Mouse (Mus musculus): ENCODE measurements at regions not wholly inside any gene's neighbourhood (a gene's known extent, or its start where the extent isn't known, plus 50 kb on each side); places are given as distances from the start of the nearest gene placed in this dataset.

- DNase-seq: no peak
Measured at GRCm38 (mm10) chr9:47441155-47441554, 88.8 kb upstream of the Cadm1 start.

DNA sequence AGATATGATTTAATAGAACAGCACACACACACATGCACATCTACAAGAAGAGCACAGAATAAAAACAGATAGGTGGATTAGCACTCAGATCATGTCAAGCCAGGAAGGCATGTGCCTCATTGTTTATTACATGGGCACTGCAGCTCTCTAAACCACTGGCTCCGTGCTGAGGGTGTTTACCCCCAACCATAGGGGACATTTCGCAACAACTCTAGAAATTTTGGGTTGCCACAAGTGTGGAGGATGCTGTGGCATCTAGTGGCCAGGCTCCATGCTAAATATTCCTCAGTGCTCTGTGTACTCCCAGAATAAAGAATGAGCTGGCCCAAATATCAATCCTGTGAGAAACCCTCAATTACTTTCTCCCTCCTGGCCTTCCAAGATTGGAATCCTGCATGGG lies 85.8 kb upstream of the Cadm1 start:
- no peak for DNase-seq

- no peak for DNase-seq
Measured at GRCm38 (mm10) chr9:47444752-47445151, 85.2 kb upstream of the Cadm1 start.

DNA sequence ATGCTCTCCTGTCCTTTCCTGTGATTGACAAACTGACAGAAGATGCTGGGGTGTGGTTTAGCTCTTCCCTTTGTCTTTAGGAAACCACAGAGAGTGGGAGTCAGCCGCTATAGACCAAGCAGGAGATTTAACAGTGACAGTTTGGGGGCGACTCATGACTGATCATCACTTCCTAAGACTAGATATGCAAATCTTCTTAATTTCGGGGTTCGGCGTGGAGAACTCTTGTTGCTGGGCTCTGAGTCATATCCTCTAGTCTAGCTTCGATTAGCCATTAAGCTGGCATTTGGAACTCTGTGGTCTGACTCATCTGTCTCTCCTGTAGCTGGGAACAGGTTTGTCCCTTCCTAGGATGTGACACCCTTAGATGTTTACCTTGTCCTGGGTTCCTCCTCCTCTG lies 84.6 kb upstream of the Cadm1 start:
- DNase-seq: no peak

- no peak for DNase-seq
Measured at GRCm38 (mm10) chr9:47452752-47453151, 77.2 kb upstream of the Cadm1 start.

GRCm38 (mm10) chr9:47458721-47459418 lies 71.1 kb upstream of the Cadm1 start:
- peak; percentile 9 to 24 for DNase-seq

DNA sequence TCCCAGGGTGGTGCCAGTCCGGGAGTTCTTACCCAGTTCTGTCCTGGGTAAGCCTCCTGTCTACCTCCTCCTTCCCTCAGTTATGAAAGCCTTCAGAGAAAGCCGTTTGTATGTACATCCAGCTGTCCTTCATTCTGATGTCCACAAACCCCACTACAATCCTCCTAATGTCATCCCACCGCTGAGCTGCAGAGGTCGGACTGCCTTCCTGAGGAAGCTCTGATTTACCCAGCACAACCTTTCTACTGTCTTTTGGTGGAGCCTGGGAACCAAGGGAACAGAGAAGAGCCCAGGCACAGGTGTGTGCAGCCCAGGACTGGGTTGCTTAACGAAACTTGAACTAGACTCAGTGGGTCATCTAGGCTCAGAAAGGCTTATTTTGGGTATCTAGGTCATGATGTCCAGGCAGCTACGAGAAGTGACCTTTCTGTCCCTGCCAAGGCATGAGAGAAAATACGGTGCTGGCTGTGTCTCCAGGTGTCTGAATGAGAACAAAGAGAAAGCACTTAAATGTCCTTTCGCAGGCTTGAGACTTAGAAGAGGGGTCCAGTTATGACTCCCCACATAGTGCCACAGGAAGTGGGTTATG lies 70.4 kb upstream of the Cadm1 start:
- DNase-seq: no peak

- no peak for DNase-seq
Measured at GRCm38 (mm10) chr9:47460241-47460640, 69.7 kb upstream of the Cadm1 start.

- no peak for DNase-seq
Measured at GRCm38 (mm10) chr9:47461915-47462314, 68.1 kb upstream of the Cadm1 start.

DNA sequence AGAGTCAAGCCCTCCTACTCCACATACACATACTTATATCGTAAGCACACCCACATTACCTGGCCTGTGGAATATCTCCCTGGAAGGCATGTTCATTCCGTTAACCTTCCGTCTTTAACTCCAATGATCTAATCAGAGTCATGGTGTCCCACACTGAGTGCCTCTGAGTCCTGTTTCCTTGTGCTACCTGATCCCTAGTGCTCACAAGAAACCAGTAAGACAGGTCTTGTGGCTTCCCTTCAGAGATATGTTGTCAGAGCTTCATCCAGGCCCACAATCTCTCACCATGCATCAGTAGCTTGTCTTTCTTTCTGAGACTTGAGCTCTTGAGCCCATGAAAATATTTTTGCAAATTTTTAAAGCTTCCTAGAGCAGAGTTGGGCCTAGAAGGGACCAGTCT lies 63.2 kb upstream of the Cadm1 start:
- DNase-seq: no peak

DNA sequence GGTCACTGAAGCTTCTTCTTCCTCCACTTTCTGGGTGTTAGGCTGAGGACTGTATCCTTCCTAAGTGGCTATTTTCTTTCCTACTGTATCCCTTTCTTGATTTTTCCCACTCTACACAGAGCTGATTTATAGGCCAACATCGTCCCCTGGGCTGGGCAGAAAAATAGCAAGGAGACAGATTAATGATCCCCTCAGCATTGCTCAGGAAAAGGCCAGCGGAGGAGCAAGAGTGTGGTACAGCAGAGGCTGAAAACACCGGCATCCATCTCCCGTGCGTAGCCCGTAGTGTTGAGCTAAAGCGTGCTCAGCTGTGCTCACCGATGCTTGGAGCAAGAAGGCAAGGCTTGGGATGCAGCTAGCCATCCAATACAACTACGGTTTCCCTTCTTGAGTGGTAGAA lies 62.2 kb upstream of the Cadm1 start:
- no peak for DNase-seq

GRCm38 (mm10) chr9:47469576-47469975 lies 60.4 kb upstream of the Cadm1 start:
- no peak for DNase-seq

DNA sequence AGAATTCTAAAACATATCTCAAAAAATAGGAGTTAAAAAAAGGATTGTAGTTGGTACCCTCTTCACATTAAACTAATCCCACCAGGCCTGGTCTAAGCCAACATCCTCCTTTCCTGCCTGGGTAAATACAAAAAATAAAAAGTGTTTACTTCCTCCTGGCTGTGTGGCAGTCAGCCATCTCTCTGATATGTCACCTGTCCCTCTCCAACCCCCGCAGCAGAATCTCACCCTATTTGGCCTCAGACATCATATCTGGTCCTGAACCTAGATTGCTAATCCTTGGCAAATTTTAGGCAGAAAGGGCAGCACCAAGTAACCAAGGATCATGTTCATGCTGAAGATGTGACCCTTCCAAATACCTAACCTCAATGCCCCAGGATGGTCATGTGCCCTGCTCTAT lies 59.2 kb upstream of the Cadm1 start:
- no peak for DNase-seq

GRCm38 (mm10) chr9:47471767-47472420 lies 58.1 kb upstream of the Cadm1 start:
- peak; percentile 29 to 64 for DNase-seq

GRCm38 (mm10) chr9:47473776-47474365 lies 56.1 kb upstream of the Cadm1 start:
- no peak for DNase-seq

DNA sequence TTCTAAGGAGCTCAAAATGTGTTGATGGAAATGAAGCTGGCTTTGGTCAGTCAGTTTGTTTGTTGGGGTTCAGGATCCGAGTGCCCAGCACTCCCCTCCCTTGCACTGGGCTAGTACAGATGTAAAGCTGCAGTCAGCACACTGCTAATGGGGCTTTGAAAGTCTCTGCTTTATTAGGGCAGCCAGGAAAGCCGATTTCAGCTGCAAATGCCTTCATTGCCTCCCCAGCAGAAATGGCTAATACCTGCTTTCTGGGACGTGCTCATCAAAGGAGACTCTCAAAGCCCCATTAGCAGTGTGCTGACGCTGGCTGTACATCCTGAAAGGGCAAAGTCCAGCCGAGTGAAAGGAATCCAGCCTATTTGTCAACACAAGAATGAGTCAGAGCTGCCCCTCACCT lies 55.2 kb upstream of the Cadm1 start:
- DNase-seq: no peak

DNA sequence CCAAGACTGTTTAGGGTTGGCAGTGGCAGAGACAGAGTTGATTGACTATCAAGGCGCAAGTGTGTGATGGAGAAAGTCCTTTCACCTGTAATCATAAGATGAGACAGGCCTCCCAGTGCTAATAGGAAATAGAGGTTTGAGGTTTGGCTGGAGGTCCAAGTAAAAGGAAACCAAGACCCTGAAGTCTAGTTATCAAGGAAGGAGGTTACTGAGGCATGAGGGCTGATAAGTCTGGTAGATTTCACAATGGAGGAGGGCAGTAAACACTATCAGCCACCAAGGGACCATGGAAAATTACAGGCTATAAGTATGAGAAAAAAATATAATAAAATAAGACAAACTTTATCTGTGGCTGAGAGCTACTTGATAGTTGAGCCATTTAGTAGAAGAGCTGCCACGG lies 52.1 kb upstream of the Cadm1 start:
- DNase-seq: no peak
